Mouse (Mus musculus) ovary, postnatal 14 days (tissue): ENCODE data around the gene Aimp2.

ENCODE experiments used
- DNase-seq: peaks from one replicate; pipeline ENCODE4 v3.0.0; 2022; ENCODE audit warnings: low spot score

Gene Aimp2

GRCm38 (mm10) chr5:143909417-143910400 lies at the start of gene Aimp2, which contains the start of gene Pms2:
TSS of gene Aimp2 (minus strand) at chr5:143909847.
TSS of gene Pms2 (plus strand) at chr5:143909964.
- peak; percentile 88 for DNase-seq

GRCm38 (mm10) chr5:143957101-143957500 lies 47.5 kb upstream of the Aimp2 start:
- no peak for DNase-seq

- DNase-seq = no peak
Observed at GRCm38 (mm10) chr5:143950016-143950415, 40.4 kb upstream of the Aimp2 start.

- DNase-seq = no peak
Observed at GRCm38 (mm10) chr5:143948361-143948760, 38.7 kb upstream of the Aimp2 start.

- no peak for DNase-seq
Observed at GRCm38 (mm10) chr5:143943231-143944125, 33.8 kb upstream of the Aimp2 start.

- DNase-seq = no peak
Observed at GRCm38 (mm10) chr5:143941588-143941987, 31.9 kb upstream of the Aimp2 start.

GRCm38 (mm10) chr5:143936156-143936555 lies 26.5 kb upstream of the Aimp2 start:
- DNase-seq = no peak

GRCm38 (mm10) chr5:143933875-143934274 lies 24.2 kb upstream of the Aimp2 start:
- DNase-seq = no peak

- DNase-seq = no peak
Observed at GRCm38 (mm10) chr5:143933414-143933813, 23.8 kb upstream of the Aimp2 start.

- peak; percentile 13 for DNase-seq
Observed at GRCm38 (mm10) chr5:143932831-143933230, 23.2 kb upstream of the Aimp2 start, which contains the start of gene Rsph10b. TSS of gene Rsph10b (plus strand) at chr5:143933035.

GRCm38 (mm10) chr5:143931863-143932580 lies 22.4 kb upstream of the Aimp2 start:
- no peak for DNase-seq

- no peak for DNase-seq
Observed at GRCm38 (mm10) chr5:143930656-143931055, 21.0 kb upstream of the Aimp2 start.

GRCm38 (mm10) chr5:143929291-143929690 lies 19.6 kb upstream of the Aimp2 start:
- DNase-seq = no peak

GRCm38 (mm10) chr5:143927875-143928274 lies 18.2 kb upstream of the Aimp2 start, which contains the start of gene Gm42421:
TSS of gene Gm42421 (plus strand) at chr5:143928175.
- DNase-seq = no peak

GRCm38 (mm10) chr5:143924781-143925452 lies 15.3 kb upstream of the Aimp2 start:
- no peak for DNase-seq

- DNase-seq = no peak
Observed at GRCm38 (mm10) chr5:143918120-143918519, 8.5 kb upstream of the Aimp2 start.

- peak; percentile 26 for DNase-seq
Observed at GRCm38 (mm10) chr5:143917418-143917817, 7.8 kb upstream of the Aimp2 start.

GRCm38 (mm10) chr5:143916221-143916620 lies 6.6 kb upstream of the Aimp2 start:
- DNase-seq = no peak

GRCm38 (mm10) chr5:143908926-143909325 lies 721 bp downstream of the Aimp2 start:
- no peak for DNase-seq

- no peak for DNase-seq
Observed at GRCm38 (mm10) chr5:143906429-143906828, 3.2 kb downstream of the Aimp2 start.

GRCm38 (mm10) chr5:143903813-143904212 lies 5.8 kb downstream of the Aimp2 start:
- no peak for DNase-seq
